In the genomic region with DNA sequence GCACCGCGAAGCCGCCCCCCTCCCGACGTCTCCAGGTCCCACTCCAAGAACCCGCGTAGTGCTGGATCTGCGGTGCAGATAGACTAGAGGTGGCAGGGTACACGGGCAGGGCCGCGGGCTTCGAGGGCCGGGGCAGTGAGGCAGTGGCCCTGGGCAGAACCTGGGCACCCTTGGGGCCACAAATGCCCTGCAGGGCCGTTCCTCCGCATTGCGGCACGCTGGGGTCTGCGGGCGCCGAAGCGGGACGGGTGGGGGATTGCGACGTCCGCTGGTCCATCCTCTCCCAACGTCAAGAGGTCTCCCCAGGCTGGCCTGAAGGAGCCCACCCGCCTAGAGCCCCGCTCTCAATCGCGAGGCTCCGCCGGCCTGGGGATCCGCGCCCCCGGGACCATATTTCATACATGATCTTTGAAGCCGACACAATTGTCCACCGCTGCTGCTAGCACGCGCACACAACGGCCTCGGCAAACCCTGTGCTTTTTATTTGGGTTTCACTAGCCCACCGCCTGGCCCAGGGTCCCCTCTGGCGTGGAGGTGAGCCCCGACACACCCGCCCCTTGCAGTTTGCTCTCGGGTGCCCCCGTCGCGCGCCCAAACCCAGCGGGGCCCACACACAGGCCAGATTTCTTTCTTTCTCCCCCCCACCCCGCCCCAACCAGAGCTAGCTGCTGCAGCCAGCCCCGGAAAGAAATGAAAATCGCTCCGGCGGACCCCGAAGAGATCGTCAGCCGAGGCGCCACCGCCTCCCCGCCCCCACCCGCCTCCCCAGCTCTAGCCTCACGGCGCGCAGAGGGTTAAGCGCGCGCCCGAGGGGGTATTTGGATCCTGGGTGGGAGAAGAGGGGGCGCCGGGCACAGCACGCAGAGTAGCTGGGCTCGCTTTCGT, we compare ENCODE assay signal across 7 mouse cellular contexts. TPM values are rescaled to one million over a fixed set of nuclear protein-coding genes. Genes with fewer than 3 reads are reported as not detected.
DNase-seq lines count a peak whose midpoint lies in the region; ATAC-seq and TF ChIP-seq lines count a peak whose summit lies in the region.

No protein-coding gene starts in this region.

- H3K4me2 ChIP-seq in heart, embryonic 16.5 days (ENCODE audit: low read depth, low read length): peak overlapping the region; percentile 100
- peak overlapping the region; percentile 98 for H3K4me2 ChIP-seq in midbrain, postnatal 0 days (ENCODE audit: low read depth, low read length, poor library complexity, severe bottlenecking)

- WGBS in heart, embryonic 16.5 days: under 1% methylated on average over 75 of the region's 75 CpGs
- WGBS in midbrain, postnatal 0 days: under 1% methylated on average over 73 of the region's 75 CpGs

- peak; percentile 27 for DNase-seq in thymus, postnatal 14 days
- no peak for DNase-seq in thymus, adult 18-20 months
- peak; percentile 48 to 49 for DNase-seq in cerebellum, postnatal 14 days
- peak; percentile 38 for DNase-seq in kidney, postnatal 14 days
- no peak for DNase-seq in midbrain, postnatal 0 days (ENCODE audit: low spot score)
- DNase-seq in frontal cortex, adult 2 months (ENCODE audit: extremely low spot score in 1 of 2, low spot score in 1 of 2): no peak

- H3K36me3 ChIP-seq in heart, embryonic 16.5 days (ENCODE audit: control insufficient read depth, insufficient read depth): no peaks in the 10 kb centered on the region
- H3K36me3 ChIP-seq in midbrain, postnatal 0 days (ENCODE audit: insufficient read depth, low read length): no peaks in the 10 kb centered on the region

- no peak for ATAC-seq in heart, embryonic 16.5 days (replicated peaks; ENCODE audit: extremely low read depth, insufficient read depth, low FRiP score)
- no peak for ATAC-seq in midbrain, postnatal 0 days (ENCODE audit: low FRiP score)

- peaks cover 18% of the 10 kb centered on the region for H3K27me3 ChIP-seq in heart, embryonic 16.5 days (ENCODE audit: control insufficient read depth, insufficient read depth, low read length)
- H3K27me3 ChIP-seq in midbrain, postnatal 0 days (ENCODE audit: insufficient read depth, low read length): peaks cover 11% of the 10 kb centered on the region; the same call in 1 of the 2 replicates

- no peaks in the 10 kb centered on the region for H3K9me3 ChIP-seq in heart, embryonic 16.5 days (replicated peaks; ENCODE audit: control insufficient read depth, low read length)
- no peaks in the 10 kb centered on the region for H3K9me3 ChIP-seq in midbrain, postnatal 0 days (ENCODE audit: low read length)

- peak overlapping the region; percentile 44 for H3K27ac ChIP-seq in heart, embryonic 16.5 days (ENCODE audit: low read length)
- no peak overlapping the region for H3K27ac ChIP-seq in midbrain, postnatal 0 days (ENCODE audit: low read depth, low read length)

- TF ChIP-seq CTCF in midbrain, postnatal 0 days (IDR thresholded peaks at IDR 0.05): no peak

- peak overlapping the region; percentile 64 for H3K9ac ChIP-seq in heart, embryonic 16.5 days (ENCODE audit: low read length)
- H3K9ac ChIP-seq in midbrain, postnatal 0 days (replicated peaks; ENCODE audit: low read length, poor library complexity, severe bottlenecking): peak overlapping the region; percentile 67

- H3K4me1 ChIP-seq in heart, embryonic 16.5 days (ENCODE audit: control insufficient read depth, insufficient read depth, low read length): peaks cover 37% of the 10 kb centered on the region
- peaks cover 8% of the 10 kb centered on the region; the same call in 1 of the 2 replicates for H3K4me1 ChIP-seq in midbrain, postnatal 0 days (ENCODE audit: insufficient read depth, low read length)

- H3K4me3 ChIP-seq in heart, embryonic 16.5 days (ENCODE audit: low read length): peak overlapping the region; percentile 70
- H3K4me3 ChIP-seq in midbrain, postnatal 0 days (ENCODE audit: low read depth, low read length): peak overlapping the region; percentile 48

RNA-seq across cellular contexts. Expression of a gene that starts 4.3 kb away (rescaled TPM):
- polyA plus RNA-seq in heart, embryonic 16.5 days (2015; fragmentation: Nextera tagmentation; extraction: Ambion mirVana): 11.5 and 12.6 TPM in 2 replicates
- total RNA-seq in midbrain, postnatal 0 days (2014; rRNA removed): 48.6 and 53.4 TPM in 2 replicates
- 30.5 TPM in 2 replicates for polyA plus RNA-seq in midbrain, postnatal 0 days (2015; fragmentation: Nextera tagmentation; extraction: Ambion mirVana)
- 45.4 and 46.4 TPM in 2 replicates for polyA plus RNA-seq in frontal cortex, adult 2 months (2012; rRNA removed)

RNA-seq across cellular contexts. Expression of a gene that starts 49.5 kb away (rescaled TPM):
- 7.0 and 7.5 TPM in 2 replicates for polyA plus RNA-seq in heart, embryonic 16.5 days (2015; fragmentation: Nextera tagmentation; extraction: Ambion mirVana)
- total RNA-seq in midbrain, postnatal 0 days (2014; rRNA removed): 14.9 and 15.5 TPM in 2 replicates
- 6.8 and 7.6 TPM in 2 replicates for polyA plus RNA-seq in midbrain, postnatal 0 days (2015; fragmentation: Nextera tagmentation; extraction: Ambion mirVana)
- 6.9 and 7.6 TPM in 2 replicates for polyA plus RNA-seq in frontal cortex, adult 2 months (2012; rRNA removed)

Comparison
In these comparisons a context has a peak if more than half of its experiments do, and no peak if none do; other contexts are left out.
1. DNase-seq: peak in thymus, postnatal 14 days (single experiment), cerebellum, postnatal 14 days (2 of 2) and kidney, postnatal 14 days (single experiment); none in thymus, adult 18-20 months (0 of 2), midbrain, postnatal 0 days (single experiment) and frontal cortex, adult 2 months (0 of 2).